Mouse (Mus musculus) intestine, embryonic 14.5 days (tissue): ENCODE data around the gene Nkain1. TPM values are rescaled to one million over a fixed set of nuclear protein-coding genes. Genes with fewer than 3 reads are reported as not detected.
A peak's percentile ranks its signal among the peaks of the same experiment; 100 is the strongest.

Source experiments
- ATAC-seq: fragments of 200-750 bp; cut with Nextera tagmentation; replicated peaks from 2 replicates; pipeline ENCODE4 v1.8.0; 2017; ENCODE audit warnings: low read depth, moderate number of reproducible peaks, moderate TSS enrichment, moderate library complexity; ENCODE audit not compliant: low FRiP score, low TSS enrichment
- DNase-seq: peaks from one replicate; pipeline ENCODE4 v3.0.0-alpha.2; 2018; ENCODE audit warnings: low spot score
- H3K27ac ChIP-seq: fragments of 300-500 bp; sonication (generic); 2 replicates; pipeline ENCODE4 v1.5.1; 2014; ENCODE audit warnings: low read depth, mild to moderate bottlenecking, control low read depth
- H3K27me3 ChIP-seq: fragments of 300-500 bp; sonication (generic); replicated peaks from 2 replicates; pipeline ENCODE4 v1.6.1; 2014; ENCODE audit warnings: low read length, control low read depth; ENCODE audit not compliant: control insufficient read depth, insufficient read depth
- H3K36me3 ChIP-seq: fragments of 300-500 bp; sonication (generic); 2 replicates; pipeline ENCODE4 v1.6.1; 2014; ENCODE audit warnings: low read length, control low read depth; ENCODE audit not compliant: control insufficient read depth, insufficient read depth
- H3K4me1 ChIP-seq: fragments of 300-500 bp; sonication (generic); replicated peaks from 2 replicates; pipeline ENCODE4 v1.6.1; 2014; ENCODE audit warnings: low read length, control low read depth, mixed read lengths; ENCODE audit not compliant: control insufficient read depth, insufficient read depth
- H3K4me2 ChIP-seq: fragments of 300-500 bp; sonication (generic); 2 replicates; pipeline ENCODE4 v1.6.1; 2014; ENCODE audit warnings: low read length
- H3K4me3 ChIP-seq: fragments of 300-500 bp; sonication (generic); 2 replicates; pipeline ENCODE4 v1.5.1; 2014; ENCODE audit warnings: low read depth, low read length, control low read depth, mixed read lengths
- H3K9ac ChIP-seq: fragments of 300-500 bp; sonication (generic); 2 replicates; pipeline ENCODE4 v1.6.1; 2014; ENCODE audit warnings: mild to moderate bottlenecking, low read length
- H3K9me3 ChIP-seq: fragments of 300-500 bp; sonication (generic); 2 replicates; pipeline ENCODE4 v1.6.1; 2016; ENCODE audit warnings: low read length, control low read depth; ENCODE audit not compliant: control insufficient read depth
- WGBS: fragments of 180-500 bp; shearing (Covaris S2); extraction: QIAGEN DNeasy Blood & Tissue Kit; methylation state at CpG from one replicate; pipeline ENCODE4 v1.1.7; 2014; 5-methylcytosine and 5-hydroxymethylcytosine counted together
- polyA plus RNA-seq: library from polyadenylated mRNA; unstranded; fragments of >200 nt; fragmentation: Nextera tagmentation; extraction: Ambion mirVana; gene quantifications from 2 replicates; pipeline ENCODE4 v1.2.1, GENCODE M21; 2014

Gene Nkain1
- polyA plus RNA-seq, 1 experiment from 2014 or later, result 3.1 TPM

- ATAC-seq (no peak), DNase-seq (no peak)
- Histone ChIP-seq H3K4me2 (peak overlapping the region; percentile 94), H3K4me1 (peaks cover 13% of the 10 kb centered on the region), H3K27ac (no peak overlapping the region), H3K9me3 (no peaks in the 10 kb centered on the region), H3K4me3 (peak overlapping the region; percentile 65; the same call in 1 of the 2 replicates), H3K9ac (no peak overlapping the region), H3K36me3 (no peaks in the 10 kb centered on the region), H3K27me3 (no peaks in the 10 kb centered on the region)
- WGBS, result 41% methylated on average over 10 of the region's 10 CpGs
Observed at GRCm38 (mm10) chr4:130572545-130572944, 1.4 kb downstream of the Nkain1 start.

GRCm38 (mm10) chr4:130570941-130571720 lies 2.8 kb downstream of the Nkain1 start:
- no peak overlapping the region for H3K4me3 ChIP-seq
- no peak overlapping the region for H3K27ac ChIP-seq
- no peak overlapping the region for H3K9ac ChIP-seq
- H3K9me3 ChIP-seq, result no peaks in the 10 kb centered on the region
- H3K4me2 ChIP-seq, result no peak overlapping the region
- 67% methylated on average over 10 of the region's 10 CpGs for WGBS
- no peaks in the 10 kb centered on the region for H3K27me3 ChIP-seq
- H3K36me3 ChIP-seq, result no peaks in the 10 kb centered on the region
- DNase-seq, result no peak
- ATAC-seq, result no peak
- peaks cover 13% of the 10 kb centered on the region for H3K4me1 ChIP-seq

GRCm38 (mm10) chr4:130568043-130568978 lies 5.7 kb downstream of the Nkain1 start:
- ATAC-seq (no peak), DNase-seq (no peak)
- no peak overlapping the region for H3K4me3 ChIP-seq
- no peak overlapping the region for H3K9ac ChIP-seq
- H3K27me3 ChIP-seq, result no peaks in the 10 kb centered on the region
- peaks cover 13% of the 10 kb centered on the region for H3K4me1 ChIP-seq
- no peaks in the 10 kb centered on the region for H3K36me3 ChIP-seq
- 55% methylated on average over 23 of the region's 23 CpGs for WGBS
- no peaks in the 10 kb centered on the region for H3K9me3 ChIP-seq
- H3K27ac ChIP-seq, result no peak overlapping the region
- no peak overlapping the region for H3K4me2 ChIP-seq

- ATAC-seq (no peak), DNase-seq (no peak)
- H3K4me3 ChIP-seq, result no peak overlapping the region
- no peaks in the 10 kb centered on the region for H3K27me3 ChIP-seq
- 37% methylated on average over 8 of the region's 8 CpGs for WGBS
- H3K4me2 ChIP-seq, result no peak overlapping the region
- H3K9ac ChIP-seq, result no peak overlapping the region
- H3K27ac ChIP-seq, result no peak overlapping the region
- no peaks in the 10 kb centered on the region for H3K36me3 ChIP-seq
- peaks cover 9% of the 10 kb centered on the region; the same call in 1 of the 2 replicates for H3K4me1 ChIP-seq
- no peaks in the 10 kb centered on the region for H3K9me3 ChIP-seq
Observed at GRCm38 (mm10) chr4:130563820-130564219, 10.2 kb downstream of the Nkain1 start.

- no peak for ATAC-seq
- Histone ChIP-seq H3K27ac (no peak overlapping the region), H3K4me1 (peaks cover 9% of the 10 kb centered on the region; the same call in 1 of the 2 replicates)
Observed at GRCm38 (mm10) chr4:130563260-130563756, 10.7 kb downstream of the Nkain1 start.

GRCm38 (mm10) chr4:130560576-130561310 lies 13.2 kb downstream of the Nkain1 start:
- H3K4me3 ChIP-seq, result no peak overlapping the region
- peak; percentile 51; the same call in 1 of the 2 replicates for ATAC-seq
- H3K27me3 ChIP-seq, result no peaks in the 10 kb centered on the region
- DNase-seq, result no peak
- H3K36me3 ChIP-seq, result no peaks in the 10 kb centered on the region
- H3K4me1 ChIP-seq, result 0 out of 2 replicates have a peak, but pooled peaks cover 3% of the 10 kb centered on the region
- no peaks in the 10 kb centered on the region for H3K9me3 ChIP-seq
- WGBS, result 33% methylated on average over 11 of the region's 11 CpGs
- no peak overlapping the region for H3K27ac ChIP-seq
- H3K4me2 ChIP-seq, result no peak overlapping the region
- no peak overlapping the region for H3K9ac ChIP-seq

More at GRCm38 (mm10) chr4:130563260-130563756, 10.7 kb downstream of the Nkain1 start:
- Histone ChIP-seq H3K36me3 (no peaks in the 10 kb centered on the region), H3K9me3 (no peaks in the 10 kb centered on the region), H3K9ac (no peak overlapping the region), H3K4me2 (no peak overlapping the region), H3K4me3 (no peak overlapping the region), H3K27me3 (no peaks in the 10 kb centered on the region)
- 89% methylated on average over 9 of the region's 9 CpGs for WGBS
- DNase-seq, result no peak

GRCm38 (mm10) chr4:130559220-130559619 lies 14.8 kb downstream of the Nkain1 start:
- no peaks in the 10 kb centered on the region for H3K36me3 ChIP-seq
- no peak for ATAC-seq
- no peaks in the 10 kb centered on the region for H3K9me3 ChIP-seq
- WGBS, result 74% methylated on average over 3 of the region's 3 CpGs
- no peak overlapping the region for H3K9ac ChIP-seq
- H3K27me3 ChIP-seq, result no peaks in the 10 kb centered on the region
- H3K4me3 ChIP-seq, result no peak overlapping the region
- H3K4me2 ChIP-seq, result no peak overlapping the region
- no peak overlapping the region for H3K27ac ChIP-seq
- H3K4me1 ChIP-seq, result 0 out of 2 replicates have a peak, but pooled peaks cover 3% of the 10 kb centered on the region
- no peak for DNase-seq

GRCm38 (mm10) chr4:130557852-130558251 lies 16.1 kb downstream of the Nkain1 start:
- Histone ChIP-seq H3K4me1 (peaks cover 7% of the 10 kb centered on the region; the same call in 1 of the 2 replicates), H3K27ac (no peak overlapping the region), H3K36me3 (no peaks in the 10 kb centered on the region), H3K4me3 (no peak overlapping the region), H3K9ac (no peak overlapping the region), H3K27me3 (no peaks in the 10 kb centered on the region), H3K4me2 (no peak overlapping the region), H3K9me3 (no peaks in the 10 kb centered on the region)
- WGBS, result 84% methylated on average over 12 of the region's 12 CpGs
- ATAC-seq (no peak), DNase-seq (no peak)
